Mouse (Mus musculus): Measurements from ENCODE around the gene Gm12845.
"Not testable (repeated sequence)": the region's sequence is repeated elsewhere in the genome, so short reads cannot be mapped to it uniquely, and the experiment has no call there.

Gene Gm12845

GRCm38 (mm10) chr4:117724112-117724511 is at the start of gene Gm12845:
Gene Gm12845 (plus strand): TSS chr4:117724412.
- no peak for DNase-seq

- DNase-seq, result peak; percentile 52 to 62
These were observed 47.3 kb upstream of the Gm12845 start for GRCm38 (mm10) chr4:117676903-117677302.

- no peak for DNase-seq
These were observed 43.2 kb upstream of the Gm12845 start for GRCm38 (mm10) chr4:117680963-117681362.

- DNase-seq, result peak; percentile 73 to 82
These were observed 42.2 kb upstream of the Gm12845 start, which contains the start of gene Dmap1 for GRCm38 (mm10) chr4:117681931-117682461. Gene Dmap1 (minus strand): TSS chr4:117682273.

GRCm38 (mm10) chr4:117682463-117682862 is 41.7 kb upstream of the Gm12845 start:
- DNase-seq, result no peak

GRCm38 (mm10) chr4:117683048-117683768 is 41.0 kb upstream of the Gm12845 start:
- no peak for DNase-seq

GRCm38 (mm10) chr4:117686354-117686753 is 37.9 kb upstream of the Gm12845 start:
- no peak for DNase-seq

- DNase-seq, result peak in 1 of 2 experiments; percentile 15
These were observed 18.9 kb upstream of the Gm12845 start for GRCm38 (mm10) chr4:117705361-117705760.

- DNase-seq, result no peak
These were observed 15.2 kb upstream of the Gm12845 start for GRCm38 (mm10) chr4:117708780-117709550.

- DNase-seq, result no peak
These were observed 11.9 kb upstream of the Gm12845 start for GRCm38 (mm10) chr4:117712314-117712713.

GRCm38 (mm10) chr4:117713303-117714098 is 10.7 kb upstream of the Gm12845 start:
- no peak for DNase-seq

- DNase-seq, result no peak
These were observed 7.7 kb downstream of the Gm12845 start for GRCm38 (mm10) chr4:117731926-117732325.

GRCm38 (mm10) chr4:117737559-117737958 is 13.3 kb downstream of the Gm12845 start:
- DNase-seq, result peak in 1 of 2 experiments; percentile 7

- not testable (repeated sequence) for DNase-seq
These were observed 28.3 kb downstream of the Gm12845 start for GRCm38 (mm10) chr4:117752469-117752868.

- no peak for DNase-seq
These were observed 35.9 kb downstream of the Gm12845 start for GRCm38 (mm10) chr4:117760151-117760550.

GRCm38 (mm10) chr4:117765416-117765815 is 41.2 kb downstream of the Gm12845 start, which contains the start of gene Klf17:
Gene Klf17 (minus strand): TSS chr4:117765648.
- DNase-seq, result no peak

GRCm38 (mm10) chr4:117770935-117771334 is 46.7 kb downstream of the Gm12845 start:
- DNase-seq, result peak; percentile 6 to 22

GRCm38 (mm10) chr4:117772960-117773359 is 48.7 kb downstream of the Gm12845 start:
- DNase-seq, result no peak
